Mouse (Mus musculus): Measurements from ENCODE around the gene Arhgdia.

- TF ChIP-seq CTCF (IDR thresholded peaks at IDR 0.05; ENCODE audit: low read depth, low read length) (no peak), POLR2A (IDR thresholded peaks at IDR 0.05; ENCODE audit: borderline replicate concordance, low read depth, low read length) (no peak)
Observed at GRCm38 (mm10) chr11:120549168-120549945, 32.1 kb downstream of the Arhgdia start, which contains the start of gene Mcrip1.
